Mouse (Mus musculus): ENCODE measurements around the gene Taok3. TPM values are rescaled to one million over a fixed set of nuclear protein-coding genes. Genes with fewer than 3 reads are reported as not detected.

Taok3 gene
- total RNA-seq, 2 experiments from 2014 or later: 9.4 to 10.0 TPM

GRCm38 (mm10) chr5:117115836-117116366, 4.0 kb upstream of the Taok3 start, which contains the start of gene Suds3:
TSS of gene Suds3 (minus strand) at chr5:117116113.
- intact Hi-C loops (cut with DNase I): loop anchor here (2.0 to 10.0 kb wide), 7 partner anchors 91 to 379 kb away; partner anchors contain the start of genes Pebp1, Rfc5 and Wsb2
- peak; percentile 97 to 99 for DNase-seq

- no peak for DNase-seq
- intact Hi-C loops (cut with DNase I): loop anchor here (2.0 to 10.0 kb wide), 7 partner anchors 91 to 378 kb away; partner anchors contain the start of genes Pebp1, Rfc5 and Wsb2
These were observed 3.3 kb upstream of the Taok3 start for GRCm38 (mm10) chr5:117116660-117117059.

- peak in 1 of 2 experiments; percentile 10 for DNase-seq
- intact Hi-C loops (cut with DNase I): loop anchor here (2.0 to 10.0 kb wide), 7 partner anchors 90 to 378 kb away; partner anchors contain the start of genes Pebp1, Rfc5 and Wsb2
These were observed 2.7 kb upstream of the Taok3 start for GRCm38 (mm10) chr5:117117241-117117640.

- intact Hi-C loops (cut with DNase I): loop anchor here (2.0 to 10.0 kb wide), 7 partner anchors 90 to 377 kb away; partner anchors contain the start of genes Pebp1, Rfc5 and Wsb2
- peak; percentile 50 to 56 for DNase-seq
These were observed 2.2 kb upstream of the Taok3 start for GRCm38 (mm10) chr5:117117716-117118115.

GRCm38 (mm10) chr5:117118220-117118619, 1.7 kb upstream of the Taok3 start:
- no peak for DNase-seq
- intact Hi-C loops (cut with DNase I): loop anchor here (5.0 to 10.0 kb wide), 6 partner anchors 89 to 289 kb away; partner anchors contain the start of genes Pebp1, Rfc5 and Wsb2

- DNase-seq: no peak
- intact Hi-C loops (cut with DNase I): loop anchor here (5.0 to 10.0 kb wide), 6 partner anchors 88 to 288 kb away; partner anchors contain the start of genes Pebp1, Rfc5 and Wsb2
These were observed 1.1 kb upstream of the Taok3 start for GRCm38 (mm10) chr5:117118850-117119249.

- intact Hi-C loops (cut with DNase I): no loop called here
- DNase-seq: peak; percentile 19 to 38
These were observed 849 bp downstream of the Taok3 start for GRCm38 (mm10) chr5:117120489-117121466.

- intact Hi-C loops (cut with DNase I): no loop called here
- no peak for DNase-seq
These were observed 1.7 kb downstream of the Taok3 start for GRCm38 (mm10) chr5:117121657-117122056.

- intact Hi-C loops (cut with DNase I): no loop called here
- no peak for DNase-seq
These were observed 3.2 kb downstream of the Taok3 start for GRCm38 (mm10) chr5:117123102-117123501.

- intact Hi-C loops (cut with DNase I): no loop called here
- DNase-seq: no peak
These were observed 3.9 kb downstream of the Taok3 start for GRCm38 (mm10) chr5:117123840-117124239.

- intact Hi-C loops (cut with DNase I): no loop called here
- no peak for DNase-seq
These were observed 5.8 kb downstream of the Taok3 start for GRCm38 (mm10) chr5:117125482-117126346.

- DNase-seq: no peak
- intact Hi-C loops (cut with DNase I): no loop called here
These were observed 7.1 kb downstream of the Taok3 start for GRCm38 (mm10) chr5:117127051-117127450.

- no peak for DNase-seq
- intact Hi-C loops (cut with DNase I): no loop called here
These were observed 10.8 kb downstream of the Taok3 start for GRCm38 (mm10) chr5:117130726-117131125.

GRCm38 (mm10) chr5:117133446-117134065, 13.6 kb downstream of the Taok3 start:
- peak; percentile 27 to 31 for DNase-seq
- intact Hi-C loops (cut with DNase I): no loop called here

GRCm38 (mm10) chr5:117134066-117134888, 14.3 kb downstream of the Taok3 start:
- intact Hi-C loops (cut with DNase I): no loop called here
- DNase-seq: peak; percentile 22

- intact Hi-C loops (cut with DNase I): no loop called here
- DNase-seq: no peak
These were observed 15.0 kb downstream of the Taok3 start for GRCm38 (mm10) chr5:117134889-117135456.

GRCm38 (mm10) chr5:117135869-117136268, 15.9 kb downstream of the Taok3 start:
- intact Hi-C loops (cut with DNase I): no loop called here
- DNase-seq: peak in 1 of 2 experiments; percentile 53

- intact Hi-C loops (cut with DNase I): no loop called here
These were observed 16.6 kb downstream of the Taok3 start for GRCm38 (mm10) chr5:117136570-117136969.

More at GRCm38 (mm10) chr5:117136570-117136969, 16.6 kb downstream of the Taok3 start:
- no peak for DNase-seq
